Mouse (Mus musculus) neutrophil, adult 59 days (primary cell): ENCODE results near the gene Zdhhc11. TPM values are rescaled to one million over a fixed set of nuclear protein-coding genes. Genes with fewer than 3 reads are reported as not detected.

ENCODE experiments used
- total RNA-seq, 2 experiments: library from RNA; stranded (reverse); gene quantifications; 1 replicate in 1 of 2; 2 replicates in 1 of 2; pipeline ENCODE4 v1.2.4; 2023

Zdhhc11 gene
- not detected for total RNA-seq

DNA sequence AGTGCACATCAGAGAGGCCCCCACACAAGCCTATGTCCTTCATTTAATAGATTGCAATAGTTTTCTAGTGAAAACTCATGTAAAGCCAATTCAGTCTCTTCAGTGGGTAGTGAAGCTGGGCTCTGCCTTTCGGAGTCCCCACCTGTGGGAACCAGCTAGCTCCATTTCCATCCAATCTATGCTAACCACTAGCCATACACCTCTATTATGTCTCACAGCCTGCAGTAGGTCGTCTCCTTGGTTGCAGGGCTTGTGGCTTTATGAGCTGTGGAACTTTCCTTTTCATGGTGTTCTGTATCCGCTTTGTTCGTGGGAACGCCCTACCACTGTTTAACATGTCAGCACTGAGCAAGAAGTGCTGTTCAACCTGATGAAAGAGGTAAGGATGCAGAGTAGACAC lies at the start of gene Zdhhc11:
Gene Zdhhc11 (plus strand): TSS at position 301 of the 400 bp plus-strand sequence.

DNA sequence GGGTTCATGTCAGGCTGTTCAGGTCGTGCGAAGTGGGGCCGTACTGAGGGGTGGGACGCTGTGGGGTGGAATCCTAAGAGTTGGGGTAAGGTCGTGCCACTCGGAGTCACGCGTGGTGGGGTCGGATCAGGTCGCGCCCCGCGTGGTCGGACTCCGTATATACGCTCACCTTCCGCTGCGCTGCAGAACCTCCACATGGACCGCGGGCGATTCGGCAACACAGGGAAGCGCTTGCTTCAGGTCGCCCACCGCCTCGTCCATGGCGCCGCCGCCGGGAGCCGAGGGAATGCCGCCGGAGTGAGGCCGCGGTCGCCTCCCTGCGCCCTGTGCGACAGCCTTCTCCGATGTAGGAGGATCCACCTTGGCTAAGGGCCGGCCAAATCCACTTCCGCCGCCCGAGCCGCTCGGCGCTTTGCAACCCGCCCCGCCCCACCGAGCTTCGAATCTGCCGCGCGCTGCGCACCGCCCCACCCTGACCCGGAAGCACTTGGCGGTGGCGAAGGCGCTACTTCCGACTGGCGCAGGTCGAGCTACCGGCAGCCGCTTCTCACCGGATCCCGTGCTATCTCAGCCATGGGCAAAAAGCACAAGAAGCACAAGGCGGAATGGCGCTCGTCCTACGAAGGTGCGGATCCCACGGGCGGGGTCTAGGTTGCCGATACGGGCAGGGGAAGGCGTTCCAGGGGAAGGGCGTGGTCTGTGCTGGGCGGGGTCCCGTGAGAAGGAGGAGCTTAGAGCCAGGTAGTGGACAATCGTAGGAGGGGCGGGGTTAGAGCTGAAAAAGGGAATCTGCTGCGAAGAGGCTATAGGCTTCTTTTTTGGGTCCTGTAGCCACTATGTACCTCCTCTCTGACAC lies 26.1 kb upstream of the Zdhhc11 start, which contains the start of the genes Trip13 and Brd9:
Gene Trip13 (minus strand): TSS at position 464 of the 856 bp plus-strand sequence.
Gene Brd9 (plus strand): TSS at position 491 of the 856 bp plus-strand sequence.

GRCm38 (mm10) chr13:74008948-74009718 lies 45.5 kb downstream of the Zdhhc11 start, which contains the start of gene Tppp:
TSS of gene Tppp (plus strand) at chr13:74009407.

Other genes with a start within 250 kb of the Zdhhc11 start
- 1 to 10 TPM; 2.9 to 3.0 TPM for gene Slc12a7, start 230.8 kb upstream of the Zdhhc11 start, total RNA-seq
- under 1 TPM in 1 of 2 experiments, not detected in 1; 0.15 TPM for gene Nkd2, start 116.2 kb upstream of the Zdhhc11 start, total RNA-seq
- 1 to 10 TPM; 7.7 to 9.0 TPM for gene Trip13, start 26.1 kb upstream of the Zdhhc11 start, total RNA-seq
- gene Brd9, start 26.0 kb upstream of the Zdhhc11 start, total RNA-seq: 10 to 100 TPM; 51.8 to 65.7 TPM
- gene Tppp, start 45.6 kb downstream of the Zdhhc11 start, total RNA-seq: 1 to 10 TPM; 1.4 to 1.5 TPM
- 10 to 100 TPM in 1 of 2 experiments, 1 to 10 TPM in 1; 8.2 to 13.8 TPM for gene Cep72, start 98.4 kb downstream of the Zdhhc11 start, total RNA-seq
- gene Slc9a3, start 157.6 kb downstream of the Zdhhc11 start, total RNA-seq: not detected
- 10 to 100 TPM; 46.4 to 46.5 TPM for gene Exoc3, start 244.9 kb downstream of the Zdhhc11 start, total RNA-seq